Mouse (Mus musculus) adrenal gland, postnatal 10 days (tissue): ENCODE measurements around the gene 0610009B22Rik. TPM values are rescaled to one million over a fixed set of nuclear protein-coding genes. Genes with fewer than 3 reads are reported as not detected.
"Not testable (repeated sequence)": the region's sequence is repeated elsewhere in the genome, so short reads cannot be mapped to it uniquely, and the experiment has no call there.

Experiments used
- DNase-seq: peaks from one replicate; pipeline ENCODE4 v3.0.0; 2021; ENCODE audit warnings: mixed read lengths
- long read RNA-seq, 2 experiments: library from polyadenylated mRNA; stranded (forward); transcript quantifications; one replicate each; pipeline ENCODE4 v2.0.0; 2021
- total RNA-seq, 2 experiments: library from RNA; stranded (reverse); gene quantifications; 2 replicates each; pipeline ENCODE4 v1.2.3; 2021

Gene 0610009B22Rik
- total RNA-seq = 10 to 100 TPM; 46.9 to 48.8 TPM
- long read RNA-seq, experiment 1, transcript 0610009B22Rik-201 (2 exons, 813 nt) = major isoform, 73 of 95 reads
- long read RNA-seq, experiment 1, partial matches to known transcripts = 0 of 95 reads
- long read RNA-seq, experiment 1, other reads (novel, unspliced or antisense) = 22 of 95 reads
- long read RNA-seq, experiment 2, transcript 0610009B22Rik-201 (2 exons, 813 nt) = major isoform, 53 of 55 reads
- long read RNA-seq, experiment 2, partial matches to known transcripts = 0 of 55 reads
- long read RNA-seq, experiment 2, other reads (novel, unspliced or antisense) = 2 of 55 reads

DNA sequence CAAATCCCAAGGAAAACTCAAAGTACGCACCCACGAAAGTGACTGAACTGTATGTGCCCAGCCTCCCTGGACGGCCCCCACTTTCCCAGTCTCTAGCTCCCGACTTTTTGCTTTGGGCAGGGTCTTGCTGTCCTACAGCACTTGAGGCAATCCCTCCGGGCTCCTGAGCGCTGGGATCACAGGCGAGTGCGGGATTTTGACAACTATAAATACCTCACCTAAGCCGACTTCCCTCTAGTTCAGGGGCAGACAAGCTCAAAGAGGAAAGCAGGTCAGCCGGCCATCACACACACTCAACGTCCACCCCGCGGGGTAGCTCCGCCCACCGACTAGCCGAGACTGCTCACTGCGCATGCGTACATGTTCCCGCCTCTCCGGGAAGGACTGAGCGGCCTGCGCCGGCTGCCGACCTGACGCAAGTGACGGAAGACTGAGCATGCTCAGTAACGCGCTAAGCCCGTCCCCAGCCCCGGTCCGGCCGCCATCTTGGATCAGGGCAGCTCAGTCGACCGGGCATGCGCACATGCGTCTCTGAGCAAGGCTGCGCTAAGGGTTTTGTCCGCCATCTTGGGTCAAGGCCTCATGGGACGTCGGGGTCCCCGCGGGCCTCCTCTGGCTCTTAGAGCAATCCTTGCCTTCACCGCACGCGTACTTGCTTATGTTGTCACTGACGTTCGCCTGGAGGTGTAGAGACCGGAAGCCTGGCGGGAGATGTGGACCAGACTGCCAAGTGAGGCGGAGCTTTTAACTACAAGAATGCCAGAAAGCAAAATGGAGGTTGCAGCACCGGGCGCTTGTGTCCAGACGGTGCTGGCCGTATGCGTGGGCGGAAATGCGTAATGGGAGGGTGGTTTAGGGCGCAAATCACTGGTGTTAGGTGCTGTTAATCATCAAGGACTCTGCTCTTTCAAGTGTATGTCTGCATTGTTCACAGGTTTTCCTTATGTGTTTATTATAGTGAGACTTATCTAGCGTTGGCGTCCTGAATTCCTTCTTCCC is at the start of gene 0610009B22Rik:
Gene 0610009B22Rik (minus strand): TSS at position 545 of the 999 bp plus-strand sequence.
- DNase-seq = peak; percentile 100

DNA sequence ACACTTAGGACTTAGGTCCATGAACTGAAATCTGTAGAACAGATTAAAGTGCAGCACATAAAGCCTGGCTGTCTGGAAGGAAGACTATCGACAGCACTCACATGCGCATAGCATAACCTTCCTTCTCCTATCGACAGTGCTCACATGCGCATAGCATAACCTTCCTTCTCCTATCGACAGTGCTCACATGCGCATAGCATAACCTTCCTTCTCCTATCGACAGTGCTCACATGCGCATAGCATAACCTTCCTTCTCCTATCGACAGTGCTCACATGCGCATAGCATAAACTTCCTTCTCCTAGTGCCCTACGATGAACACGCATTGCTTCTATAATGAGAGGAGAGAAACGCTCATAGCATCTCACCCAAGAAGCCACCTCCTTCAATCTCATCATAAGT is 45.5 kb upstream of the 0610009B22Rik start:
- not testable (repeated sequence) for DNase-seq

DNA sequence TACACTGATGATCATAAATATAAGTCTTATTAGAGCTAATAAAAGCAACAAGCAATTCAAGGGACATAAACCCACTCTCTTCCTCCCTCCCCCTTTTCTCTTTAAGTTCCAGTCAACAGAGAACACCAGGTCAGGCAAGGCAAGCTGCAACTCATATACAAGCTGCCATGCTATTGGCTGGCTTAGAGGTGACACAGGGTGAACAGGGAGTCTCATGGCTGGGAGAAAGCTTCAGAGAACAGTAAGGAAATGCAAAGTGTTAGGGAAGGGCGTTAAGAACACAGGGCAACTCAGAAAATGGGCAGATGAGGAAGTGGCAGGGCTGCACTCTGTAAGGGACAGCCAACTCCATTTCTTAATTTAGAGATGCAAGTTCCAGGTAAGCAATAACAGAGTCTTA is 44.2 kb upstream of the 0610009B22Rik start:
- DNase-seq = no peak

GRCm38 (mm10) chr11:51721066-51721465 is 32.4 kb upstream of the 0610009B22Rik start:
- DNase-seq = no peak

GRCm38 (mm10) chr11:51707080-51707479 is 18.4 kb upstream of the 0610009B22Rik start:
- no peak for DNase-seq

- DNase-seq = no peak
Measured at GRCm38 (mm10) chr11:51706451-51706850, 17.8 kb upstream of the 0610009B22Rik start.

- peak; percentile 31 for DNase-seq
Measured at GRCm38 (mm10) chr11:51703379-51703998, 14.8 kb upstream of the 0610009B22Rik start.

DNA sequence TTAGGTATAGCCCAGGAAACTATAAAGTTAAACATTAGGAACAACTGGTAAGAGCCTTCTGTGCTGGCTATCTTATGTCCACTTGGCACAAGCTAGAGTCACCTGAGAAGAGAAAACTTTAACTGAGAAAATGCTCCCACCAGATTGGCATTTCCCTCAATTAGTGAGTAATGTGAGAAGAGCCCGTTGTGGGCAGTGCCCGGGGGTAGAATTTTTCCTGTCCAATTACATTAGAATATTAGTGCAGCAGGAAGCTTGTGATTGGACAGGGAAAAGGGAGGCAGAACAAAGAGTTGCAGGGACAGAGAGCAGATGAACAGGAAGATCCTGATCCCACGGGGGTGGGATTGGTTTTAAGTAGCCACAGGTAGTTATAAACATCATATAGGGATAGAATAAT is 14.2 kb upstream of the 0610009B22Rik start:
- no peak for DNase-seq

GRCm38 (mm10) chr11:51694984-51695383 is 6.3 kb upstream of the 0610009B22Rik start:
- DNase-seq = no peak

DNA sequence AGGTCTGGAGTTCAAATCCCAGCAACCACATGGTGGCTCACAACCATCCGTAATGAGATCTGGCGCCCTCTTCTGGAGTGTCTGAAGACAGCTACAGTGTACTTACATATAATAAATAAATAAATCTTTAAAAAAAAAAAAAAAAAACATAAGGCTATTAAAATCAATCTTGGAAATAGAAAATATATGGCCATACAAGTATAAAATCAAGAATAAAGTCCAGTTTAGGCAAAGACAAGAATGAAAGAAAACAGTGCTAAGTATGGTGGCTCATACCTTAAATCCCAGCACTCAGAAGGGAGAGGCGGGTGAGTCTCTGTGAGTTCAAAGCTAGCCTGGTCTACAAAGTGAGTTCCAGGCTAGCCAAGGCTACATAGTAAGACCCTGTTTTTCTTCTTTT is 1.9 kb upstream of the 0610009B22Rik start:
- not testable (repeated sequence) for DNase-seq

DNA sequence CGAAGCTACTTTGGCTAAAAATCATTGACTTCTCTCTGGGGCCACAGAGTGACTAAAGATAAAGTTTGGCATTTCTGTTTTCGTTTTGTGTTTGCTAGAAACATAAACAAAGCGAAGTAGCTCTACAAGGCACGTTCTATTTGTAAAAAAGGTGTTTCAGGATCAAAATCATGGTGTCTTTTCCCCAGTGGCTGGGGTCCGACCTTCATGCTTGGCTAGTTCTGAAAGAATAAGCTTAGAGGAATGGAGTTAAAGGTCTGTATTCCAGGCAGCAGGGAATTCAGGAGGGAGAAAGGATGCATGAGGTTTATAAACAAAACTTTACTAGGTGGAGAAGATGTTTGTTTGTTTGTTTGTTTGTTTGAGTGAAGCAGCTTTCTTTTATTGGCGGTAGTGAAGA is 669 bp upstream of the 0610009B22Rik start:
- DNase-seq = no peak

- DNase-seq = no peak
Measured at GRCm38 (mm10) chr11:51681976-51682374, 6.7 kb downstream of the 0610009B22Rik start.

- peak; percentile 94 for DNase-seq
Measured at GRCm38 (mm10) chr11:51681324-51681975, 7.2 kb downstream of the 0610009B22Rik start.

DNA sequence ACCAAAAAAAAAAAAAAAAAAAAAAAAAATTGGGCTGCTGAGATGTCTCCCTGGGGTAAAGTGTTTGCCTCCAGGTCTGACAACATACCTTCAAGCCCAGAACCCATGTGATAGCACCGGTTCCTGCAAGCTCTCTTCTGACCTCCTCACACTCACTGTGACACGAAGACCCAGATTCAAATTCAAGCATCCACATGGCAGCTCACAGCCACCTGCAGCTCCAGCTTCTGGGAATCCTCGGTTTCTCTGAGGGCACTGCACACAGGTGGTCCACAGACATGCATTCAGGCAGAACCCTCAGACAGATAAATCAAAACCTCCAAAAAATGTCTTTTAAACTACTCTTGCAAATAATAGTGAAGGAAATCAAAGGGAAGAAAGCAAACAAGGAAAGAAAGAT is 9.2 kb downstream of the 0610009B22Rik start:
- no peak for DNase-seq

- DNase-seq = no peak
Measured at GRCm38 (mm10) chr11:51677737-51678418, 10.8 kb downstream of the 0610009B22Rik start.

DNA sequence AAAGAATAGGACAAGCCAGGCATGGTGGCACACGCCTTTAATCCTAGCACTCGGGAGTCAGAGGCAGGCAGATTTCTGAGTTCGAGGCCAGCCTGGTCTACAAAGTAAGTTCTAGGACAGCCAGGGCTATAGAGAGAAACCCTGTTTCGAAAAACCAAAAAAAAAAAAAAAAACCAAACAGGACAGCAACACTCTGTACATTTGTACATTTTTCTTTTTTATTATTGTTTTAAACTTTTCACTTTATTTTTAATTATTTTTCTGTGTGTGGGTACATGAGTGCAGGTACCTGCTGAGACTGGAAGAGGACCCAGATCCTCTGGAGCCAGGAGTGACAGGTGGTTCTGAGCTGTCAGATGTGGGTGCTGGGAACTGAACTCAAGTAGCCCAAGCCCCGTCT is 13.3 kb downstream of the 0610009B22Rik start:
- no peak for DNase-seq

GRCm38 (mm10) chr11:51673291-51673690 is 15.4 kb downstream of the 0610009B22Rik start:
- DNase-seq = peak; percentile 43

GRCm38 (mm10) chr11:51671376-51671775 is 17.3 kb downstream of the 0610009B22Rik start:
- DNase-seq = no peak

- DNase-seq = no peak
Measured at GRCm38 (mm10) chr11:51670846-51671245, 17.8 kb downstream of the 0610009B22Rik start.

DNA sequence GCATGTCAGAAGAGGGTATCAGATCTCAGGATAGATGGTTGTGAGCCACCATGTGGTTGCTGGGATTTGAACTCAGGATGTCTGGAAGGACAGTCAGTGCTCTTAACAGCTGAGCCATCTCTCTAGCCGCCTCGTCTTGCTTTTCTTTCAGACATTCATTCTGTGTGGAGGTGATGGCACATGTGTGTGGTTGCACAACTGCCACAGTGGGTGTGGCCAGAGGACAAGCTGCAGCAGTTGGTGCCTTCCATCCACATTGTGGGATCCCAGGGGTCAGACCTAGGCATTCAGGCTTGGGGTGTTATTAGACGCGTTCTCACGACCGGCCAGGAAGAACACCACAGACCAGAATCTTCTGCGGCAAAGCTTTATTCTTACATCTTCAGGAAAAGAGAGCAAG is 23.9 kb downstream of the 0610009B22Rik start:
- DNase-seq = not testable (repeated sequence)

GRCm38 (mm10) chr11:51662632-51663031 is 26.0 kb downstream of the 0610009B22Rik start:
- DNase-seq = no peak
